Comparison of ENCODE assay signal across 8 mouse cellular contexts in the genomic region with DNA sequence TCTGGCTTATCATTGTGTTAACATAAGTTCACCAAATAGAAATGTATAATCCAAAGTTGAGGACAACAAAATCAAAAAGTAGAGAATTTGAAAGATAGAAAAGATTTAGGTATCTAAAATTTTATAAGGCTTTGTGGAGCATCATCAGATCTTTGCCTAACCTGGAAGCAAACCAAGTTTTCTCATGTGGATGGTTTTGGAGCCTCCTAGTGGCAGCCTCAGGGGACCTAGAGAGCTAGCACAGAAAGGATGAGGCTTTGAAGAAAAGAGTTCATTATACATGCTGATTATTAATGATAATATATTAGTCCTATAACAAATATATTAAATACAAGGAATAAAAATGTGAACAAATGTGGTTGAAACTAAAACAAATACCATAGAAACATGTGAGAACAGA.
DNase-seq lines count a peak whose midpoint lies in the region; ATAC-seq and TF ChIP-seq lines count a peak whose summit lies in the region.

No protein-coding gene starts in this region.

- DNase-seq in adrenal gland, postnatal 14 days, result peak; percentile 30
- DNase-seq in hindbrain, postnatal 0 days (ENCODE audit: low spot score), result peak; percentile 73
- DNase-seq in limb, embryonic 11.5 days (ENCODE audit: low spot score), result peak; percentile 43
- no peak for DNase-seq in natural killer cell, adult 2 months (ENCODE audit: low spot score in 2 of 2)
- no peak for DNase-seq in c-Kit-positive CD71-positive TER-119-positive erythroid progenitor cells, embryonic 14.5 days (ENCODE audit: low spot score)

- H3K36me3 ChIP-seq in intestine, postnatal 0 days (ENCODE audit: control insufficient read depth, insufficient read depth), result no peaks in the 10 kb centered on the region
- H3K36me3 ChIP-seq in intestine, embryonic 16.5 days (ENCODE audit: control insufficient read depth, insufficient read depth, low read length), result no peaks in the 10 kb centered on the region
- H3K36me3 ChIP-seq in E14TG2a.4 (ENCODE audit: insufficient read depth, low read length), result no peaks in the 10 kb centered on the region
- H3K36me3 ChIP-seq in hindbrain, postnatal 0 days (ENCODE audit: insufficient read depth, low read length), result no peaks in the 10 kb centered on the region
- no peaks in the 10 kb centered on the region for H3K36me3 ChIP-seq in limb, embryonic 11.5 days (ENCODE audit: control insufficient read depth, insufficient read depth, low read length)

- H3K4me2 ChIP-seq in intestine, postnatal 0 days (replicated peaks; ENCODE audit: low read depth), result no peak overlapping the region
- H3K4me2 ChIP-seq in intestine, embryonic 16.5 days (ENCODE audit: low read depth, low read length), result no peak overlapping the region
- H3K4me2 ChIP-seq in hindbrain, postnatal 0 days (ENCODE audit: low read depth, low read length), result no peak overlapping the region
- H3K4me2 ChIP-seq in limb, embryonic 11.5 days (ENCODE audit: low read depth, severe bottlenecking), result no peak overlapping the region

- ATAC-seq in intestine, postnatal 0 days, result no peak
- ATAC-seq in intestine, embryonic 16.5 days, result no peak
- ATAC-seq in hindbrain, postnatal 0 days, result no peak
- no peak for ATAC-seq in limb, embryonic 11.5 days (ENCODE audit: insufficient number of reproducible peaks, low FRiP score, low TSS enrichment, low read depth)

- no peak overlapping the region for H3K27ac ChIP-seq in intestine, postnatal 0 days (ENCODE audit: low read depth, low read length)
- no peak overlapping the region for H3K27ac ChIP-seq in intestine, embryonic 16.5 days (ENCODE audit: low read length)
- no peak overlapping the region for H3K27ac ChIP-seq in hindbrain, postnatal 0 days
- no peak overlapping the region for H3K27ac ChIP-seq in limb, embryonic 11.5 days (replicated peaks; ENCODE audit: low read depth, low read length)

- H3K27me3 ChIP-seq in intestine, postnatal 0 days (replicated peaks; ENCODE audit: control insufficient read depth, insufficient read depth, low read length), result no peaks in the 10 kb centered on the region
- H3K27me3 ChIP-seq in intestine, embryonic 16.5 days (replicated peaks; ENCODE audit: control insufficient read depth, insufficient read depth, low read length), result no peaks in the 10 kb centered on the region
- H3K27me3 ChIP-seq in E14TG2a.4 (ENCODE audit: insufficient read depth, low read length), result no peaks in the 10 kb centered on the region
- no peaks in the 10 kb centered on the region for H3K27me3 ChIP-seq in hindbrain, postnatal 0 days (ENCODE audit: insufficient read depth, low read length)
- H3K27me3 ChIP-seq in limb, embryonic 11.5 days (ENCODE audit: control insufficient read depth, insufficient read depth, low read length), result no peaks in the 10 kb centered on the region

- TF ChIP-seq CTCF in intestine, postnatal 0 days (IDR thresholded peaks at IDR 0.05; ENCODE audit: low read depth), result peak; percentile 68
- TF ChIP-seq CTCF in E14TG2a.4 (conservative IDR thresholded peaks at IDR 0.05; ENCODE audit: low read length), result peak; percentile 27
- peak; percentile 57 for TF ChIP-seq CTCF in hindbrain, postnatal 0 days (IDR thresholded peaks at IDR 0.05; ENCODE audit: low read depth)

- no peak overlapping the region for H3K9ac ChIP-seq in intestine, postnatal 0 days (ENCODE audit: low read depth, low read length)
- no peak overlapping the region for H3K9ac ChIP-seq in intestine, embryonic 16.5 days (ENCODE audit: low read depth, low read length)
- H3K9ac ChIP-seq in hindbrain, postnatal 0 days (replicated peaks; ENCODE audit: low read length), result no peak overlapping the region
- no peak overlapping the region for H3K9ac ChIP-seq in limb, embryonic 11.5 days (ENCODE audit: low read length)

- no peaks in the 10 kb centered on the region for H3K9me3 ChIP-seq in intestine, postnatal 0 days (ENCODE audit: control insufficient read depth)
- H3K9me3 ChIP-seq in intestine, embryonic 16.5 days (ENCODE audit: control insufficient read depth, low read length), result no peaks in the 10 kb centered on the region
- H3K9me3 ChIP-seq in E14TG2a.4 (ENCODE audit: low read length), result peaks cover 7% of the 10 kb centered on the region
- H3K9me3 ChIP-seq in hindbrain, postnatal 0 days (ENCODE audit: low read length), result no peaks in the 10 kb centered on the region
- no peaks in the 10 kb centered on the region for H3K9me3 ChIP-seq in limb, embryonic 11.5 days (ENCODE audit: control insufficient read depth, low read length)

- H3K4me3 ChIP-seq in intestine, postnatal 0 days (ENCODE audit: low read depth, low read length), result no peak overlapping the region
- H3K4me3 ChIP-seq in intestine, embryonic 16.5 days (ENCODE audit: low read length), result no peak overlapping the region
- H3K4me3 ChIP-seq in E14TG2a.4 (replicated peaks; ENCODE audit: low read length), result no peak overlapping the region
- no peak overlapping the region for H3K4me3 ChIP-seq in hindbrain, postnatal 0 days (ENCODE audit: low read length)
- no peak overlapping the region for H3K4me3 ChIP-seq in limb, embryonic 11.5 days (ENCODE audit: low read depth, low read length)

- no peaks in the 10 kb centered on the region for H3K4me1 ChIP-seq in intestine, postnatal 0 days (replicated peaks; ENCODE audit: control insufficient read depth, insufficient read depth, low read length)
- no peaks in the 10 kb centered on the region for H3K4me1 ChIP-seq in intestine, embryonic 16.5 days (ENCODE audit: control insufficient read depth, insufficient read depth, low read length)
- no peaks in the 10 kb centered on the region for H3K4me1 ChIP-seq in E14TG2a.4 (replicated peaks; ENCODE audit: low read depth, low read length)
- H3K4me1 ChIP-seq in hindbrain, postnatal 0 days (ENCODE audit: insufficient read depth, low read length), result no peaks in the 10 kb centered on the region
- no peaks in the 10 kb centered on the region for H3K4me1 ChIP-seq in limb, embryonic 11.5 days (ENCODE audit: control insufficient read depth, insufficient read depth, low read length)

Comparison
In these comparisons a context has a peak if more than half of its experiments do, and no peak if none do; other contexts are left out.
1. DNase-seq: peak in adrenal gland, postnatal 14 days (single experiment), hindbrain, postnatal 0 days (single experiment) and limb, embryonic 11.5 days (single experiment); none in natural killer cell, adult 2 months (0 of 2) and c-Kit-positive CD71-positive TER-119-positive erythroid progenitor cells, embryonic 14.5 days (single experiment).
2. Peak in every context shown above with its lines, with median percentiles within 50 percentile points of each other: CTCF ChIP-seq.